Mouse (Mus musculus) R1 (cell line): ENCODE measurements around the gene Hist1h1b.
A peak's percentile ranks its signal among the peaks of the same experiment; 100 is the strongest.

Experiments used
- DNase-seq: peaks from one replicate; pipeline ENCODE4 v3.0.0-alpha.2; 2018; ENCODE audit warnings: low read depth, low spot score

Gene Hist1h1b

GRCm38 (mm10) chr13:21733466-21733865, 47.0 kb downstream of the Hist1h1b start:
- peak; percentile 69 for DNase-seq
